Mouse (Mus musculus) erythroid progenitor cell, adult 5-6 weeks (primary cell): ENCODE results near the gene Ptgr1. TPM values are rescaled to one million over a fixed set of nuclear protein-coding genes. Genes with fewer than 3 reads are reported as not detected.

Experiments
- ATAC-seq: replicated peaks from 2 replicates; pipeline ENCODE4 v1.8.0; 2016; ENCODE audit warnings: moderate number of reproducible peaks, mild to moderate bottlenecking, moderate TSS enrichment, inconsistent platforms; ENCODE audit not compliant: poor library complexity, low FRiP score, severe bottlenecking
- total RNA-seq, 2 experiments: library from RNA; stranded (forward) in 1 of 2; stranded (reverse) in 1 of 2; fragments of 150-400 nt in 1 of 2; fragments of 186-747, 209-891 nt in 1 of 2; gene quantifications; 2 replicates each; pipeline versions ENCODE4 v1.2.3 to v1.2.4; 2015 to 2017; ENCODE audit warnings: low replicate concordance in 2 of 2

The Ptgr1 gene
- total RNA-seq, 2 experiments from 2014 or later = 4.3 to 9.2 TPM

DNA sequence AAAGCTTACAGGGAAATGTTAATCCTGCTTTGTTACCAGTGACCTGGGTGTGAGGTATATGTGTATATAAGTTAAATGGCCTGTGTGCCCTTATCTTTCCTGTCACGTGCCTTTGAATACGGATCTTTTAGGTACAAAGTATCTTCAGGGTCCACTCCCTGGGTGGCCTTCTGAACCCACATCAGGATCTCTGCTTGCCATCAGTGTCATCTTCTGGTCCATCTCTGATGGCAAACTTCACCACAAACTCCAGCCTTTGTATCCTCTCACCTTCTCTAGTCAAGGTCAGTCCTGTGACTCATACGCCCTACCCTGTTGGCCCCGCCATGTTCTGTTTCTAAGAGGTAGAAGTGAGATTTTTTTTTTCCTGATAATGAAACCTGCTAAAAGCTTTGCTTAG is 7.8 kb upstream of the Ptgr1 start, which contains the start of gene Dnajc25:
TSS of gene Dnajc25 (plus strand) at position 301 of the 400 bp plus-strand sequence.
- no peak for ATAC-seq

- no peak for ATAC-seq
Measured at GRCm38 (mm10) chr4:58992195-58992594, 5.3 kb upstream of the Ptgr1 start.

DNA sequence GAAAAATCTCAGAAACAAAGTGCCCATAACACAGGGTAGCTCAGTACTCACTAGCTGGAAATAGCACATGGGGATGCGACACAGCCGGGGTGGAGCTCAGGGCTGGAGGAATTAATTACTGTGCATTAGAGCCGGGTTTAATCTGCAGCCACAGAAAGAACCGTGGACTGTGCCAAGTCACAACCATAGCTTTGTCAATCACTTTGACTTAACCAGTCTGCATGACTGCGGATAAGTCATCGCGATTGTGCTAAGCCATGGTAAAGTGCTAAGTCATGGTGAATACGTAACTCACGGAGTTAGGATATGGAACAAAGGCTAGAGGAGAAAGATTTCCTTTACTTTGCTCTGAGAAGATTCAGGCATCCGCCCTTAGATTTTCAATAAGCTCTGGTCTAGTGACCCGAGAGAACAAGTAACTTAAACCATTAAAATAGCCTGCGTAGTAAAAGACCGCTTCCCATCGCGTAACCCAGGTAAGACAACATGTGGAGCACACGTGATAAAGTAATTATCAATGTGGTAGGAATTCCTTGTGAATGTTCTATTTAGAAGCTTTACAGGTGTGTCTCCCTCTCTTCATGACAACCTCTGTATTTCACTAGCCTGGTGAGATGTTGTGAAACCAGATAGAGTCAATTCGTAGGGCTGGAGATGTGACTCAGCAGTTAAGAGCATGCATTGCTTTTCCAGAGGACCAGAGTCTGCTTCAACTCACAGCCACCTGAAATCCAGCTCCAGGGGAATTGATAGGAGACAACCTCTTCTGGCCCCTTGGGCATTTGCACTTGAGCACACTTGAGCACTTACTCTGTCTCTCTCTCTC is 3.9 kb upstream of the Ptgr1 start:
- ATAC-seq = no peak

DNA sequence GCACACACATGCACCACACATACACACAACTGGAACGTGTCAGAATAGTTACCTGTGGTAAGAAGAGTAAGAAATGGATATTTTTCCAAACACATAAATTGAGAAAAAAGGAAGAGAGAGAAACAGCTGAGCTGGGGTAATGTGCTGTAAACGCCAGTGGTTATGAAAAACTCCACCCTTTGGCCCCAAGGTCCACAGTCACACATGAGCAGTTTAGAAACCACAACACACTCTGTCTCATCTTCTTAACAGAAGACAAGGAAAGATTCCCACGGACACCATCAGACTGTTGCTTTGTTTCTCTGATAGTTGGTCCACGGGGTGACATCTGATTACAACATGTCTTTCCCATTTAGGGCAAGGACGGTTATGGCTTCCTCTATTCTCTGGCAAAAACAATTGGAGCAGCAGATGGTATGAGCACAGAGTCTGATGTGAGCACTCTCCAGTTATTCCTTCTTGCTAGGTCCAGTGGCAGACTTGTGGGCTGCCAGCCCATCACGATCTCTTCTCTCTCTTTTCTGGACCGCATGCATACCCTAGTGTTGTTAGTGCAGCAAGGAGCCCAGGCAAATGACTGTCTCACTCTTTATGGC is 2.5 kb upstream of the Ptgr1 start:
- no peak for ATAC-seq

- no peak for ATAC-seq
Measured at GRCm38 (mm10) chr4:58985157-58985648, 1.7 kb downstream of the Ptgr1 start.

GRCm38 (mm10) chr4:58982806-58983205 is 4.1 kb downstream of the Ptgr1 start:
- ATAC-seq = no peak

- ATAC-seq = no peak
Measured at GRCm38 (mm10) chr4:58981421-58981820, 5.5 kb downstream of the Ptgr1 start.

DNA sequence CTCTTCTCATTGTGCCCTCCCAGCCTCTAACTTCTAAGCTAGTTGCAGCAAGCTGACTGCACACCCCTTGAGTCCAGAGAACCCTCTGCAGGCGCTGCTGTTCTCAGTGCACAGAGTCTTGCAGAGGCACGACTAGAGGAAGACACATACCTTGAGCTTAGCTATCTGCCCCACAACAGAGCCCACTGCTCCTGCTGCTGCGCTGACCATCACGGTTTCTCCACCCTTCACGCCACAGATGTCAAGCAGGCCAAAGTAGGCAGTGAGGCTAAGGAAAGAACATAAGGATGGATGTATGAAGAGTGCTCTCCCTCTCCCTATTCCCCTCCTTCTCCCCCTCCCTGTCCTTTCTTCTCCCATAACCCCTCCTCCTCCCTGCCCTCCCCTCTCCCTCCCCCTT is 11.2 kb downstream of the Ptgr1 start:
- ATAC-seq = no peak

GRCm38 (mm10) chr4:58970678-58971077 is 16.2 kb downstream of the Ptgr1 start:
- peak; percentile 92 for ATAC-seq

DNA sequence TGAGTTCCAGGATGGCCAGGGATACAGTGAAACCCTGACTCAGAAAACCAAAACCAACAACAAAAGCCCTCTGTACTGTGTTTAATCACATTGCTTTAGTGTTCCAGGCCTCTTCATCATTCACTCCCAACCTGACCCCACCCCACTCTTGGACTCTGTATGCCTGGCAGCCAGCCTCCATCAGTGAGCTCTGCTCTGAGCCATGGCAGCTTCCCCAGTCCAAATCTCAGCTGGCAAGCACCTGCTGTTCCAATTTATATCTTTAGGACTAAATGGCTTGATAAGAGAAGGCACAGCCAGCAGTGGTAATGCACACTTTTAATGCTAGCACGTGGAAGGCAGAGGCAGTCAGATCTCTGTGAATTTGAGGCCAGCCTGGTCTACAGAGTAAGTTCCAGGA is 21.8 kb downstream of the Ptgr1 start:
- no peak for ATAC-seq

GRCm38 (mm10) chr4:58963271-58963670 is 23.6 kb downstream of the Ptgr1 start:
- ATAC-seq = no peak

- no peak for ATAC-seq
Measured at GRCm38 (mm10) chr4:58961719-58962118, 25.2 kb downstream of the Ptgr1 start.

DNA sequence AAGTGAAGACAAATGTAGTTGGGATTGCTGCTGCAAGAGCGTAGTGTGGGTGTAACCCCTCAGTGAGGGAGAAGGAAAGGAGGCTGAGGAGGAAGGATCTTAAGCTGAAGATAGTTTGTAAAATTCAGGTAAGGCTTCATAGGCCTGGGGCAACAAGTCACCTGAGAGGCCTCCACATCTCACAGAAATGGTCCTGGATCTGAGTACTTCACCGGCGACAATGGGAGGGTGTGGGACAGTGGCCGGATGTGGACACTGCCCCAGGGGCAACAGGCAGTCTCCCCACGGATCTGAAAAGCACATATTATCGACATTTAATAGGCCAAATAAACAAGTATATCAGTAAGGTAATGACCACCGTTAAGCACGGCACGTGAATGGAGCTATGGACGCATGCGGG is 34.3 kb downstream of the Ptgr1 start:
- ATAC-seq = no peak

- no peak for ATAC-seq
Measured at GRCm38 (mm10) chr4:58948391-58948790, 38.5 kb downstream of the Ptgr1 start.

DNA sequence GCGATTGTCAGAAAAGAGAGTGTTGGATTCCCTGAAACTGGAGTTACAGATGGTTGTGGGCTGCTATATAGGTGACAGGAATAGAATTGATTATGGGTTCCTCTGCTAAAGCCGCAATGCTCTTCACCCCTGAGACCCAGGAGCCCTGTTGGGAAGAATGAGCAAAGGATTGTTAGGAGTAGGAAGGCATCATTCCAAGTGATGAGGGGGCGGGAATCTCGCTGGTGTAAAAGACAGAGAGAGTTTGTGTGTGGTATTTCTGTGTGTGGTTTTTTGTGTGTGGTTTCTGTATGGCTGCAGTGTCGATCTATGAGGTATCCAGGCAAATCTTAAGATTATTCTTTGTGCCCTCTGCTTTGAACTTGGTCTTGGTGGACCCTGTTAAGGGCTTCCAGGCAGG is 42.2 kb downstream of the Ptgr1 start:
- ATAC-seq = no peak

- ATAC-seq = no peak
Measured at GRCm38 (mm10) chr4:58944206-58944553, 42.7 kb downstream of the Ptgr1 start.

- ATAC-seq = no peak
Measured at GRCm38 (mm10) chr4:58943420-58944205, 43.3 kb downstream of the Ptgr1 start, which contains the start of gene Zkscan16. Zkscan16 (plus strand) TSS chr4:58943628.

DNA sequence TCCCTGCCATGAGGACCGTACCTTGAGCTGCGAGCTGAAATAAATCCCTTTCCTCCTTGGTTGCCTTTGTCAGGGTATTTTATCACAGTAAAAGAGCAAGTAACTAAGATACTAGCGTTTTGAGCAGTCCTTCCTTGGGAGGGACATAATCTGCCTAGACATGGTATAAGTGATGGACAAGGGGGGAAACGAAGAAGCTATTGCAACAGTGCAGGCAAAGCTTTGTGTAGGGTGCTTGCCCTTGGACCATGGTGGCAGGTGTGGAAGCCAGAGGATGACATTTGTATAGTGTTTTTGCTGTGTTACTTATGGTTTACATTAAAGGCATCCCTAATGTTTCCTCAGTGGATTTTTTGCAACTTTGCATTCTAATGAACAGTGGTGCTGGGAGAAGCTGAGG is 44.0 kb downstream of the Ptgr1 start:
- no peak for ATAC-seq

GRCm38 (mm10) chr4:58941638-58942037 is 45.3 kb downstream of the Ptgr1 start:
- ATAC-seq = no peak

DNA sequence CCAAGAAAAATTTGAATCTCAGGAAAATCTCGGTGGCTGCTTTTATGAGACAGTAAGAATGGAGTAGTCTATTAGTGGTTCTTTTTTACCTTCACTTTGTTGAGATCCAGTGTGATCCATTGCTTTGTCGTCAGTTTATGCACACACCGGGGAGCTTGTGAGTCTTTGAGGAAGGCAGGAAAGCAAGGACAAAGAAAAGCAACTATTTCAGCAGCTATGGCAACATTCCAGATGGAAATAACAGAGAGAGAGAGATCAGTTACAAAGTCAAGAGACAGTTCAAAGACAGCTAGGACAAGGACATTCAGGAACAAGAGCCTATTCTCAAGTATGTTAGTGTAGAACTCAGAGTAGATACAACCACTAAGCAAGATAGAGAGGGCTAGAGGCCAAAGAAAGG is 51.1 kb downstream of the Ptgr1 start:
- no peak for ATAC-seq
